Mouse (Mus musculus) erythroblast, embryonic 14.5 days (primary cell): Measurements from ENCODE around the gene Gabarap.

Source experiments
- GATA1 ChIP-seq: IDR thresholded peaks from 2 replicates; pipeline ENCODE4 v1.6.1; 2012; ENCODE audit warnings: low read length, inconsistent platforms, mixed read lengths
- TAL1 ChIP-seq: IDR thresholded peaks from 3 replicates; pipeline ENCODE4 v1.6.1; 2012; ENCODE audit warnings: low read length, inconsistent platforms, mixed read lengths

GRCm38 (mm10) chr11:69965271-69966005, 25.5 kb upstream of the Gabarap start:
- TF ChIP-seq TAL1 (no peak), GATA1 (no peak)
